Mouse (Mus musculus) ES-E14 (cell line): ENCODE results near the gene Slc25a5. TPM values are rescaled to one million over a fixed set of nuclear protein-coding genes. Genes with fewer than 3 reads are reported as not detected.

Source experiments
- DNase-seq: peaks from one replicate; pipeline ENCODE4 v3.0.0-alpha.2; 2013; ENCODE audit warnings: low read depth, low spot score
- H3K27ac ChIP-seq: 2 replicates; pipeline ENCODE4 v1.5.1; 2012; ENCODE audit warnings: low read depth, mild to moderate bottlenecking, low read length, moderate library complexity, mixed read lengths; ENCODE audit not compliant: poor library complexity, insufficient read depth, severe bottlenecking
- H3K36me3 ChIP-seq: 2 replicates; pipeline ENCODE4 v1.6.1; 2012; ENCODE audit warnings: mild to moderate bottlenecking, low read length, moderate library complexity, mixed read lengths; ENCODE audit not compliant: control insufficient read depth, poor library complexity, insufficient read depth, severe bottlenecking
- H3K4me1 ChIP-seq, 2 experiments: fragments of 150-350 bp in 1 of 2; sonication (generic) in 1 of 2; 2 replicates each; pipeline ENCODE4 v1.6.1; 2012; ENCODE audit warnings: low read length in 2 of 2, mild to moderate bottlenecking in 1 of 2, mixed read lengths in 1 of 2; ENCODE audit not compliant: control insufficient read depth in 2 of 2, insufficient read depth in 2 of 2, poor library complexity in 1 of 2
- H3K4me3 ChIP-seq, 2 experiments: fragments of 150-350 bp in 1 of 2; sonication (generic) in 1 of 2; 2 replicates each; pipeline ENCODE4 v1.5.1; 2012; ENCODE audit warnings: low read length in 2 of 2, low read depth in 1 of 2, mild to moderate bottlenecking in 1 of 2, mixed read lengths in 1 of 2; ENCODE audit not compliant: insufficient read depth in 1 of 2, poor library complexity in 1 of 2, severe bottlenecking in 1 of 2
- H3K9ac ChIP-seq: 2 replicates; pipeline ENCODE4 v1.6.1; 2012; ENCODE audit warnings: low read depth, mild to moderate bottlenecking, low read length, mixed read lengths; ENCODE audit not compliant: poor library complexity, insufficient read depth, severe bottlenecking
- H3K9me3 ChIP-seq: fragments of 150-350 bp; sonication (generic); 2 replicates; pipeline ENCODE4 v1.6.1; 2012; ENCODE audit warnings: low read depth, mild to moderate bottlenecking, low read length; ENCODE audit not compliant: control insufficient read depth, insufficient read depth
- CHD2 ChIP-seq: IDR thresholded peaks from 2 replicates; pipeline ENCODE4 v1.6.1; 2014; ENCODE audit warnings: mild to moderate bottlenecking, low read depth, low read length, inconsistent platforms
- HCFC1 ChIP-seq: IDR thresholded peaks from 2 replicates; pipeline ENCODE4 v1.6.1; 2012; ENCODE audit warnings: low read length, inconsistent platforms, borderline replicate concordance; ENCODE audit not compliant: insufficient read depth
- MAFK ChIP-seq: IDR thresholded peaks from 2 replicates; pipeline ENCODE4 v1.6.1; 2014; ENCODE audit warnings: mild to moderate bottlenecking, low read depth, low read length, inconsistent platforms; ENCODE audit not compliant: insufficient read depth
- ZC3H11A ChIP-seq: IDR thresholded peaks from 2 replicates; pipeline ENCODE4 v1.6.1; 2012; ENCODE audit warnings: low read depth, mild to moderate bottlenecking, inconsistent platforms, low read length, borderline replicate concordance
- ZNF384 ChIP-seq: IDR thresholded peaks from 2 replicates; pipeline ENCODE4 v1.6.1; 2012; ENCODE audit warnings: low read depth, low read length, inconsistent platforms
- in situ Hi-C, 2 experiments: fragments of 600-800 bp; cut with MboI; formaldehyde crosslinking; loops; one replicate each; pipeline ENCODE4 v1.15.1; 2025; ENCODE audit warnings: low sequenced_read_pairs in 2 of 2, inconsistent platforms in 1 of 2; ENCODE audit not compliant: unreplicated experiment in 2 of 2
- total RNA-seq: library from RNA; depleted of rRNA; stranded (reverse); fragments of 300-350 nt; gene quantifications from 2 replicates; pipeline ENCODE4 v1.2.3, GENCODE M21; 2012

Gene Slc25a5
- total RNA-seq, 1 experiment = 605 TPM

DNA sequence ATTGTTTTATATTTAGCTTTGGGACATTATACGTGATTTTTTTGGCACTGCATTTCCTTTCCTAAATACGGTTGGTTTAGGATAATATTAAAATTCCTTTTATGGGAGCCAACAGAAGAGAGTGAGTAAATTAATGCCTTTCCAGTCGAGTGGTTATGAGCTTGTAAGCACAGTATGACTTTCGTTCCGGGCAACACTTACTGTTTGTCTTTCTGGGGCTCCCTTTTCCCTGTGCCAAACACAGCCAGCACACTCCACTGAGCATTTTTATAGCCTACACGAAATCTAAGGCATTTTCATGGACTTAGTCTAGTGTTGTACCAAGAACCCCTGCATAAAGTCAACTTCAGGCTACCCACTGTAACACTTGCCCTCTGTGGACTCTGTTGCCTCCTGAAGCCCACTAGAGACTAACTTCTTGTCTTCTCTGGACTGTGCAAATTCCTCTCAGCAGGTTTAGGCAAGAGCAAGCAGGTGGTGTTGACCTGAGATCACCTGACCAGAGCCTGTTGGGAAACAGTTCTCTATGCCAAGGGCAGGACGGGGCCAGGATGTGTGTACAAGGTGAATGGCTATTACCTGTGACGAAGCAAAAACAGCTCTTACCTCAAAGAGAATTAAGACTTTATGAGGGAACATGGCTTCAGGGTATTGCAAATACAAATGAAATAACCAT is 18.8 kb downstream of the Slc25a5 start:
- Histone ChIP-seq H3K4me3 (no peak overlapping the region), H3K27ac (no peak overlapping the region), H3K9ac (no peak overlapping the region), H3K36me3 (no peaks in the 10 kb centered on the region), H3K4me1 (peaks cover 2 to 6% of the 10 kb centered on the region in 2 experiments; a peak in 1 of 4 replicates), H3K9me3 (no peaks in the 10 kb centered on the region)
- in situ Hi-C loops = no loop called here
- TF ChIP-seq CHD2 = no peak
- no peak for TF ChIP-seq ZNF384
- TF ChIP-seq ZC3H11A = no peak
- no peak for TF ChIP-seq HCFC1
- no peak for TF ChIP-seq MAFK
- DNase-seq = no peak

DNA sequence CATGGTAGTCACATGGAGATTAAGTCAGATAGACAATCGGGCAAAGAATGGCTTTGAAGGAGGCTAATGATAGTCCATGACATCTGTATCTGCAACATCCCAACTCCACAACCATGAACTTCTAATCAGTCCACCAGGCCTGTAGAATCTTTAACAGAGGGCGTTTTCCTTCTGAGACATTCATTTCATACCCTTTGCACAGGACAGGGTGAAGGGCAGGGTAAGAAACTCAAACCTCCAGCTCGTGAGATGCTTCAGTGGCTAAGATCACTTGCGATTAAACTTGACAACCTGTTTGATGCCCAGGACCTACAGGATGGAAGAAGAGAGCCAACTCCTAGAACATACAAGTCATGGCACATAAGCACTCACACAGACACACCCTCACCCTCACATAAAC is 19.6 kb downstream of the Slc25a5 start:
- no peak overlapping the region; the same call in 1 of the 2 replicates for H3K9ac ChIP-seq

DNA sequence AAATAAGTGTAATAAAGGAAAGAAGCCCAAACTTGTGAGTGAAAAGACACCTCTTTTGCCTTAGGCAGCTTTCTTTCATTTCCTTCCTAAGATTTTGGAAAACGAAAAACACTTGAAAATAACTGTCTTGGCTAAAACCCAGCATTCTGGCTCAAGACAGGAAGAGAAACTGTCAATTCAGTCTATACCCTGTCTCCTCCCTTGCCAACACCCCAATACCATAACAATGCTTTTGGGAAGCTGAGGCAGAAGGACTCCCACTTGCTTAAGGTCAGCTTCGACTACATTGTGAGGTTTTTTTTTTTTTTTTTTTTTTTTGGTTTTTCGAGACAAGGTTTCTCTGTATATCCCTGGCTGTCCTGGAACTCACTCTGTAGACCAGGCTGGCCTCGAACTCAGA is 20.0 kb downstream of the Slc25a5 start:
- in situ Hi-C loops = no loop called here
- Histone ChIP-seq H3K36me3 (no peaks in the 10 kb centered on the region), H3K9me3 (no peaks in the 10 kb centered on the region), H3K27ac (peak overlapping the region; percentile 74; the same call in 1 of the 2 replicates), H3K4me1 (peaks cover 2 to 6% of the 10 kb centered on the region in 2 experiments; a peak in 1 of 4 replicates), H3K9ac (no peak overlapping the region), H3K4me3 (peak overlapping the region in 1 of 2 experiments; percentile 55; a peak in 1 of 4 replicates)
- no peak for DNase-seq
- TF ChIP-seq CHD2 (no peak), MAFK (no peak), HCFC1 (no peak), ZNF384 (no peak), ZC3H11A (no peak)

More for the DNA sequence above, 19.6 kb downstream of the Slc25a5 start:
- H3K4me3 ChIP-seq = no peak overlapping the region; a peak in 1 of 4 replicates
- H3K36me3 ChIP-seq = no peaks in the 10 kb centered on the region
- peaks cover 2 to 6% of the 10 kb centered on the region in 2 experiments; a peak in 1 of 4 replicates for H3K4me1 ChIP-seq
- in situ Hi-C loops = no loop called here
- H3K9me3 ChIP-seq = no peaks in the 10 kb centered on the region
- no peak for DNase-seq
- TF ChIP-seq CHD2 (no peak), HCFC1 (no peak)
- H3K27ac ChIP-seq = no peak overlapping the region; the same call in 1 of the 2 replicates

GRCm38 (mm10) chrX:36816368-36816899 is 21.0 kb downstream of the Slc25a5 start:
- no peaks in the 10 kb centered on the region for H3K36me3 ChIP-seq
- in situ Hi-C loops = no loop called here
- H3K27ac ChIP-seq = peak overlapping the region; percentile 74; the same call in 1 of the 2 replicates
- no peak for DNase-seq
- peaks cover 2 to 6% of the 10 kb centered on the region in 2 experiments; a peak in 1 of 4 replicates for H3K4me1 ChIP-seq
- H3K9me3 ChIP-seq = no peaks in the 10 kb centered on the region
- peak overlapping the region; percentile 10; the same call in 1 of the 2 replicates for H3K9ac ChIP-seq
- peak overlapping the region; percentile 55 to 59 for H3K4me3 ChIP-seq
- TF ChIP-seq ZNF384 (no peak), HCFC1 (no peak), ZC3H11A (no peak), CHD2 (no peak), MAFK (no peak)
